Mouse (Mus musculus) hindbrain, embryonic 16.5 days (tissue): Measurements from ENCODE around the gene Pinlyp. TPM values are rescaled to one million over a fixed set of nuclear protein-coding genes. Genes with fewer than 3 reads are reported as not detected.
"Not testable (repeated sequence)": the region's sequence is repeated elsewhere in the genome, so short reads cannot be mapped to it uniquely, and the experiment has no call there.

Source experiments
- ATAC-seq: fragments of 200-750 bp; cut with Nextera tagmentation; 2 replicates; pipeline ENCODE4 v1.8.0; 2017; ENCODE audit warnings: moderate TSS enrichment, moderate library complexity
- H3K27ac ChIP-seq: fragments of 300-500 bp; sonication (generic); 2 replicates; pipeline ENCODE4 v1.5.1; 2014; ENCODE audit warnings: low read depth, mild to moderate bottlenecking, control low read depth, low read length, moderate library complexity
- H3K27me3 ChIP-seq: fragments of 300-500 bp; sonication (generic); replicated peaks from 2 replicates; pipeline ENCODE4 v1.6.1; 2014; ENCODE audit warnings: low read length; ENCODE audit not compliant: control insufficient read depth, insufficient read depth
- H3K36me3 ChIP-seq: fragments of 300-500 bp; sonication (generic); 2 replicates; pipeline ENCODE4 v1.6.1; 2014; ENCODE audit warnings: mild to moderate bottlenecking, low read length, moderate library complexity, mixed read lengths; ENCODE audit not compliant: control insufficient read depth, insufficient read depth
- H3K4me1 ChIP-seq: fragments of 300-500 bp; sonication (generic); 2 replicates; pipeline ENCODE4 v1.6.1; 2014; ENCODE audit warnings: low read depth, low read length; ENCODE audit not compliant: control insufficient read depth, insufficient read depth
- H3K4me2 ChIP-seq: fragments of 300-500 bp; sonication (generic); 2 replicates; pipeline ENCODE4 v1.6.1; 2014; ENCODE audit warnings: mild to moderate bottlenecking, low read length, control low read depth, moderate library complexity
- H3K4me3 ChIP-seq: fragments of 300-500 bp; sonication (generic); 2 replicates; pipeline ENCODE4 v1.5.1; 2014; ENCODE audit warnings: mild to moderate bottlenecking, low read length, control low read depth, moderate library complexity
- H3K9ac ChIP-seq: fragments of 300-500 bp; sonication (generic); 2 replicates; pipeline ENCODE4 v1.6.1; 2014; ENCODE audit warnings: low read depth, mild to moderate bottlenecking, control low read depth, low read length, moderate library complexity
- H3K9me3 ChIP-seq: fragments of 300-500 bp; sonication (generic); 2 replicates; pipeline ENCODE4 v1.6.1; 2014; ENCODE audit warnings: mild to moderate bottlenecking, low read length, moderate library complexity; ENCODE audit not compliant: control insufficient read depth
- WGBS: fragments of 180-500 bp; shearing (Covaris S2); extraction: QIAGEN DNeasy Blood & Tissue Kit; methylation state at CpG from one replicate; pipeline ENCODE4 v1.1.7; 2014; 5-methylcytosine and 5-hydroxymethylcytosine counted together
- polyA plus RNA-seq: library from polyadenylated mRNA; unstranded; fragments of >200 nt; fragmentation: Nextera tagmentation; extraction: Ambion mirVana; gene quantifications from 2 replicates; pipeline ENCODE4 v1.2.1, GENCODE M21; 2015

The Pinlyp gene
- polyA plus RNA-seq, 1 experiment from 2014 or later, result not detected

DNA sequence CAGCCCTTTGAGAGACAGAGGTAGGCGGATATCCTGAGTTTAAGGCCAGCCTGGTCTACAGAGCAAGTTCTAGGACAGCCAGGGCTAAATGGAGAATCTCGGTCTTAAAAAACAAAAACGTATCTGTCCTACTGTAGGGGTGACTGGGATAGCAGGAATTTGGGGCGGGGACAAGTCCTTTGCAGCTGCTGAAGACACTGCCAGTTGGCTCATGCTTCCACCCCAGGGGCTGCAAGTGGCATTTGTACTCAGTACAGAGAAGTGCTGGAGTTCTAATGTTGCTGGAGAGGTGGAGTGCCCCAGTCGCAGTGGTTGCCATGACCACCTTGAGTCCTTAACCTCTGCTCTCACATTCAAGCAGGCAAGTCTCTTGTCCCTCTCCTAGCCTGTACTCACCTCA lies 23.1 kb downstream of the Pinlyp start:
- no peaks in the 10 kb centered on the region for H3K27me3 ChIP-seq
- H3K9me3 ChIP-seq, result no peaks in the 10 kb centered on the region
- 0 out of 2 replicates have a peak, but pooled peaks cover 3% of the 10 kb centered on the region for H3K36me3 ChIP-seq
- no peaks in the 10 kb centered on the region for H3K4me1 ChIP-seq
- WGBS, result 60% methylated on average over 5 of the region's 5 CpGs
- no peak for ATAC-seq
- no peak overlapping the region for H3K4me2 ChIP-seq
- H3K4me3 ChIP-seq, result no peak overlapping the region
- no peak overlapping the region for H3K27ac ChIP-seq
- no peak overlapping the region for H3K9ac ChIP-seq

DNA sequence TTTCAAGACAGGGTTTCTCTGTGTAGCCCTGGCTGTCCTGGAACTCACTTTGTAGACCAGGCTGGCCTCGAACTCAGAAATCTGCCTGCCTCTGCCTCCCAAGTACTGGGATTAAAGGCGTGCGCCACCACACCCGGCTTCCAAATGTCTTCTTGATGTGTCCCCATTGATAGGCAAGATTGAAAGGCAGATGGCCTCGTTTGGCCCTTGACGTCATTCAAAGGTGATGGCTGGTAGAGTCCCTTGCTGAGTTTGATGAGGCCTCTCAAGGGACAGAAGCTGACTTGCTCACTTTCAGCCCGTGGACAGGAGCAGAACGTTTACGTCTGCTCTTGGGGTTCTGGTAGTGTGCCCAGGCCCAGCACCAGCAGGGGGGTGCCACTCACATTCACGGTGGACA lies 25.9 kb downstream of the Pinlyp start:
- H3K9ac ChIP-seq, ATAC-seq: not testable (repeated sequence)
- 79% methylated on average over 10 of the region's 10 CpGs for WGBS

DNA sequence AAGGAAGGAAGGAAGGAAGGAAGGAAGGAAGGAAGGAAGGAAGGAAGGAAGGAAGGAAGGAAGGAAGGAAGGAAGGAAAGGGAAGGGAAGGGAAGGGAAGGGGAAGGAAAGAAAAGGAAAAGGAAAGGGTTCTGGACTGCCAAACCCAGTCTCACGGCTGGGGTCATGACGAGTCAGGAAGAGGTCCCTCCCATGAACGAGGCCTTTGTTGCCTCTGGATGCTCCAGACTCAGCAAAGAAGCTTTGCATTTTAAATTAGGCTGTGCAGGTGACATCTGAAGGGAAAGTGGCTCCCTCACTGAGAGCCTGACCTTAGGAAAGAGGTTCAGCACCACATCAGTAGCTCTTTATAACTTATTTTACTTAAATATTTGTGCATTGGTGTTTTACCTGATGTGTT lies 26.8 kb downstream of the Pinlyp start:
- Histone ChIP-seq H3K4me2 (no peak overlapping the region), H3K27me3 (no peaks in the 10 kb centered on the region), H3K27ac (no peak overlapping the region), H3K9me3 (no peaks in the 10 kb centered on the region), H3K4me3 (no peak overlapping the region), H3K9ac (no peak overlapping the region), H3K4me1 (no peaks in the 10 kb centered on the region), H3K36me3 (peaks cover 15% of the 10 kb centered on the region)
- no peak for ATAC-seq
- WGBS, result 33% methylated on average over 3 of the region's 3 CpGs

More for the DNA sequence above, 25.9 kb downstream of the Pinlyp start:
- H3K9me3 ChIP-seq, H3K27ac ChIP-seq, H3K4me1 ChIP-seq, H3K4me2 ChIP-seq, H3K4me3 ChIP-seq, H3K27me3 ChIP-seq: not testable (repeated sequence)
- peaks cover 11% of the 10 kb centered on the region for H3K36me3 ChIP-seq

DNA sequence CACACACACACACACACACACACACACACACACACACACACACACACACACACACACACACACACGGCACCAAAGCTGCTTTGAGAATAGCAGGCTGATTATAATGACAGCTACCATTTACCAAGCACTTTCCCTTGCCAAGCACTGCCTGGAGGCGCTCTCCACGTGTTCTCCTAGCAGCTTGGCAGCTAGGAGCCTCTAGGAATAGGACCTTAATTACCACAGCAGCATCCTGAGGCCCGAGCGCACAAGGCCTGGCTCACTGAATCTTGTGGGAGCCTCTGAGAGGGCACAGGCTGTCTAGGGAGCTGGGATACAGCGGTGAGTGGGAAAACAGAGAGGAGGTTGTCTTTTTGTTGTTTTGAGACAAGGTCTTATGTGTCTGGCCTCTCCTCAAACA lies 28.3 kb downstream of the Pinlyp start:
- H3K9ac ChIP-seq, result no peak overlapping the region
- H3K9me3 ChIP-seq, result no peaks in the 10 kb centered on the region
- H3K4me2 ChIP-seq, result no peak overlapping the region
- H3K36me3 ChIP-seq, result peaks cover 15% of the 10 kb centered on the region
- no peak overlapping the region for H3K4me3 ChIP-seq
- H3K27me3 ChIP-seq, result no peaks in the 10 kb centered on the region
- 0 out of 2 replicates have a peak, but pooled peaks have one; percentile 24 for ATAC-seq
- H3K4me1 ChIP-seq, result no peaks in the 10 kb centered on the region
- WGBS, result 29% methylated on average over 6 of the region's 6 CpGs
- H3K27ac ChIP-seq, result peak overlapping the region; percentile 49; the same call in 1 of the 2 replicates

DNA sequence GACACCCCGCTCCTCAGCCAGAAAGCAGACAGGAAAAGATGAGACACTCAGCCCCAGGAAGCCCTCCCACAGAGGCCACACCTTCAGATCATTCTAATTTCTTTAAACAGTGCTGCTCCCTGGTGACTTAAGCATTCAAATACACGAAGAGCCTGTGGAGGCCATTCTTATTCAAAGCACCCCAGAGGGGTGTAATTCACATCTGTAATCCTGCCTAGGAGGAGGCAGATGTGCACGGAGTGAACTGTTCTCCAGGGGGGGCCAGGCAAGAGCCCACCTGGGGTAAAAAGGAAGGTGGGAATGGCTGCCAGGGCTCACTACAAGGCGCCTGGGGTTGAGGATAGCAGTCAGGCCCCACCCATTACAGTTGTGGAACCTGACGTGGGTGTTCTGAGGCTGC lies 28.8 kb downstream of the Pinlyp start:
- ATAC-seq, result 0 out of 2 replicates have a peak, but pooled peaks have one; percentile 15
- no peak overlapping the region for H3K4me2 ChIP-seq
- WGBS, result 31% methylated on average over 5 of the region's 5 CpGs
- no peak overlapping the region for H3K9ac ChIP-seq
- no peaks in the 10 kb centered on the region for H3K4me1 ChIP-seq
- H3K4me3 ChIP-seq, result no peak overlapping the region
- H3K27me3 ChIP-seq, result no peaks in the 10 kb centered on the region
- H3K9me3 ChIP-seq, result no peaks in the 10 kb centered on the region
- peaks cover 17% of the 10 kb centered on the region for H3K36me3 ChIP-seq
- no peak overlapping the region for H3K27ac ChIP-seq

DNA sequence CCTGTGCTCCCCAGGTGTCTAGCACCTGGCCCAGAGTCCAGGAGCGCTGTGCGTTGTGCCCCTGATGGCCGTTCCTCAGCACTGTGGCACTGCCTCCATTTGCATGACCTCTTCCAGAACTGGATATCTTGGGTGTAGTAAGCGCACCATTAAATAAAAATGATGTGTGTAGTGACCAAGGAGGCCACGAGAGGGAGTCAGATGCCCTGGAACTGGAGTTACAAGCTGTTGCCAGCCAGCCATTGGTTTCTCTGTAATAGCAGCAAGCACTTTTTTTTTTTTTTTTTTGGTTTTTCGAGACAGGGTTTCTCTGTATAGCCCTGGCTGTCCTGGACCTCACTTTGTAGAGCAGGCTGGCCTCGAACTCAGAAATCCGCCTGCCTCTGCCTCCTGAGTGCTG lies 29.6 kb downstream of the Pinlyp start:
- H3K4me2 ChIP-seq, H3K9me3 ChIP-seq, H3K4me3 ChIP-seq, H3K9ac ChIP-seq, H3K4me1 ChIP-seq, H3K27me3 ChIP-seq, ATAC-seq, H3K27ac ChIP-seq: not testable (repeated sequence)
- 60% methylated on average over 8 of the region's 8 CpGs for WGBS
- peaks cover 24% of the 10 kb centered on the region for H3K36me3 ChIP-seq

DNA sequence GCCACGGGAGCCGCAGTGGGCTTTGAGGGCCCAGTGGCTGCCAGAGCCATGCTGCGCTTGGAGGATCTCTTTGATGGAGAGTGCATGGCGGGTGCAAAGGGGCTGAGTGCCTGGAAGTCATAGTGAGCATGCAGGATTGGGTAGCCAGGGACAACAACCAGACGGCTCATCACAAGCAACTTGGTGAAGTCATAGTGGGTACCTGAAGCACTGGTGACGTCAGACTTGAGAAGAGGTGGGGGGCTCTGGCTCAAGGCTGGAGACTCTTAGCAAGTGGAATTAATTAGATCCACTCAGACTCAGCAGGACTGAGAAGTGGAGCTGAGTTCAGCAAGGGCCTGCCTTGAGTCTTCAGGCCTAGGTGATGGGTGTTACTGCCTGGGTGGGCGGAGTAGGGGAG lies 33.6 kb downstream of the Pinlyp start, which contains the start of gene AC161166.1:
Gene AC161166.1, minus strand, starts transcription at position 101 of the 400 bp plus-strand sequence.
- Histone ChIP-seq H3K4me1 (peaks cover 19% of the 10 kb centered on the region), H3K36me3 (peaks cover 26% of the 10 kb centered on the region), H3K9me3 (no peaks in the 10 kb centered on the region), H3K4me3 (no peak within 1 kb of the TSS), H3K9ac (no peak within 1 kb of the TSS), H3K27ac (no peak within 1 kb of the TSS), H3K4me2 (no peak within 1 kb of the TSS), H3K27me3 (no peaks in the 10 kb centered on the region)
- 89% methylated on average over 7 of the region's 7 CpGs for WGBS
- ATAC-seq, result no peak

DNA sequence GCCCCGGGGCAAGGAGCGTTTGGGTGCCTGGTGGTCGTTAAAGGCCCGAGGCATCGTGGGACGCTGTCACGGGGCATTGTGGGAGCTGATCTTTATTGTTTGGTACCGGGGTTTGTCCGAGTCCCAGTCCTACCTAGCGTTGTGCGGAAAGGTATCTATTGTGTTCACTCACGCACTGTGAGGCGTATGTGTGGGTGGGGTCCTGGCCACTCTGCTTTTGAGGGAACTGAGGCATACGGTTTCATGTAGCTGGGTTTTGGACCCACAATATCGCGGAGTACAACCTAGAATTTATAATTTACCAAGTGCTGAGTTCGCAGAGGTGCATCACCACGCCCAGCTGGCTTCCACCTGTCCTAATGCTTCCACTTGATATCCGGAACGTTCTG lies 38.2 kb downstream of the Pinlyp start:
- no peaks in the 10 kb centered on the region for H3K9me3 ChIP-seq
- peaks cover 34% of the 10 kb centered on the region for H3K4me1 ChIP-seq
- peak; percentile 15 for ATAC-seq
- H3K9ac ChIP-seq, result peak overlapping the region; percentile 96
- peak overlapping the region; percentile 100 for H3K27ac ChIP-seq
- H3K4me2 ChIP-seq, result peak overlapping the region; percentile 76
- H3K27me3 ChIP-seq, result no peaks in the 10 kb centered on the region
- H3K36me3 ChIP-seq, result peaks cover 14% of the 10 kb centered on the region
- H3K4me3 ChIP-seq, result peak overlapping the region; percentile 65
- WGBS, result under 1% methylated on average over 20 of the region's 20 CpGs

DNA sequence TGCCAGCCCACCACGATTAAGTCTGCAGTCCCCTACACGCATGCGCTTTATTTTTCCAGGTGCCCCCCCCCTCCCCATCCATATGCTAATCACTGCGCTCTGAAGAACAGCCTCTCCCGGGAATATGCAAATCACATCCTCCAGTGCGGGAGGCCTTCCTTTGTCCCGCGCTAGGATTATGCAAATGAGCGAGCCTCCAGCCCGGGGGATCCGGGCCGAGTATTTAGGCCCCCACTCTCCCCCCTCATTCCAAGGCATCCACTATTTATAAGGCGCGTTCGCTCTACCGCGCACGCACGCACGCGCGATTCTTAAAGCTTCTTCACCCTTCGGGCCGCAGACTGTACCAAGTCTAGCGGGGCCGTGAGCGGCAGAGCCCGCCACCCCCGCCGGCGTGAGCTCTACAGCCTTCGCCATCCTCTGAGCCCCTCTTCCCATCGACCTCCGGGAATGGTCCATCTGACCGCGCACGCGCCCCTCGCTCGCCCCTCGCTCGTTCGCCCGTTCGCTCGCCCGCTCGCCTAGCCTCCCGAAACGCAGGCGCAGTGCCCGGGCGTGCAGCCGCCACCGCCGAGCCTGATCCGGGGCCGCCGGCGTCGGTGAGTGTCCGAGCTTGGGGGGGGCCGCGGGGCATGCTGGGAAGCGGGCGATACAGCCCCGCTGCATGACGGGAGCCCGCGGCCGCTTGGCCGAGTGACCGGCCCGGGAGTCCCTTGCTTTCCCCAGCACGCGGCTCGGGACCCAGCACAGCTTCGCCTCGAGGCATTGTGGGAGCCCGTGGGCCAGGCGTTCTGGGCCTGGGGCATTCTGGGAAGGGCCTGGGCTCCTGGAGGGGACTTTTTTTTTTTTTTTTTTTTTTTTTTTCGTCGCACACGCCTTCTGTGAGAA lies 38.8 kb downstream of the Pinlyp start, which contains the start of gene Zfp428:
Gene Zfp428, plus strand, starts transcription at position 169 of the 888 bp plus-strand sequence.
- under 1% methylated on average over 84 of the region's 84 CpGs for WGBS
- ATAC-seq, result peak; percentile 93
- Histone ChIP-seq H3K4me1 (peaks cover 34% of the 10 kb centered on the region), H3K36me3 (peaks cover 18% of the 10 kb centered on the region), H3K9ac (peak within 1 kb of the TSS; percentile 96), H3K9me3 (no peaks in the 10 kb centered on the region), H3K4me2 (peak within 1 kb of the TSS; percentile 76), H3K27me3 (no peaks in the 10 kb centered on the region), H3K4me3 (peak within 1 kb of the TSS; percentile 65), H3K27ac (peak within 1 kb of the TSS; percentile 100)
